Mouse (Mus musculus) spleen, embryonic (tissue): ENCODE measurements around the gene Nat9.

ENCODE experiments used
- CTCF ChIA-PET: fragments of 350-600 bp; sonication (Branson Sonifier 250); formaldehyde crosslinking; loops from one replicate; lab custom pipeline; 2022; lab: Charles Lee

Nat9 gene

GRCm38 (mm10) chr11:115217439-115218410 lies 30.1 kb upstream of the Nat9 start:
- CTCF ChIA-PET, result interaction anchor here (0.8 kb wide), 1 partner anchor 23 kb away, joined by 3 read pairs; no protein-coding TSS in a partner anchor

GRCm38 (mm10) chr11:115215123-115215522 lies 27.5 kb upstream of the Nat9 start:
- CTCF ChIA-PET, result no interaction called here

GRCm38 (mm10) chr11:115212116-115212515 lies 24.5 kb upstream of the Nat9 start:
- CTCF ChIA-PET, result interaction anchor here (0.6 kb wide), 1 partner anchor 15 kb away, joined by 6 read pairs; no protein-coding TSS in a partner anchor

GRCm38 (mm10) chr11:115209958-115210357 lies 22.3 kb upstream of the Nat9 start:
- CTCF ChIA-PET, result no interaction called here

GRCm38 (mm10) chr11:115208776-115209732 lies 21.4 kb upstream of the Nat9 start:
- CTCF ChIA-PET, result no interaction called here

GRCm38 (mm10) chr11:115208126-115208525 lies 20.5 kb upstream of the Nat9 start:
- CTCF ChIA-PET, result no interaction called here

GRCm38 (mm10) chr11:115202756-115203155 lies 15.1 kb upstream of the Nat9 start:
- CTCF ChIA-PET, result interaction anchor here (0.7 to 1.1 kb wide), 2 partner anchors 28 to 44 kb away, joined by 3 to 5 read pairs; no protein-coding TSS in a partner anchor

GRCm38 (mm10) chr11:115202316-115202715 lies 14.7 kb upstream of the Nat9 start:
- CTCF ChIA-PET, result interaction anchor here (0.7 to 1.1 kb wide), 3 partner anchors 28 to 44 kb away, joined by 3 to 5 read pairs (median 3); partner anchors contain the start of gene Slc9a3r1

- CTCF ChIA-PET, result no interaction called here
These were observed 12.9 kb upstream of the Nat9 start for GRCm38 (mm10) chr11:115200520-115200919.

- CTCF ChIA-PET, result no interaction called here
These were observed 11.3 kb upstream of the Nat9 start for GRCm38 (mm10) chr11:115198932-115199384.

GRCm38 (mm10) chr11:115197558-115197957 lies 9.9 kb upstream of the Nat9 start:
- CTCF ChIA-PET, result no interaction called here

GRCm38 (mm10) chr11:115195933-115196332 lies 8.3 kb upstream of the Nat9 start:
- CTCF ChIA-PET, result interaction anchor here (0.6 kb wide), 1 partner anchor 8 kb away, joined by 5 read pairs; no protein-coding TSS in a partner anchor

GRCm38 (mm10) chr11:115194693-115195092 lies 7.0 kb upstream of the Nat9 start:
- CTCF ChIA-PET, result interaction anchor here (0.6 to 0.7 kb wide), 2 partner anchors 27 to 159 kb away, joined by 4 to 10 read pairs; no protein-coding TSS in a partner anchor

- CTCF ChIA-PET, result no interaction called here
These were observed 4.5 kb upstream of the Nat9 start for GRCm38 (mm10) chr11:115192180-115192579.

GRCm38 (mm10) chr11:115189304-115189703 lies 1.6 kb upstream of the Nat9 start:
- CTCF ChIA-PET, result no interaction called here

GRCm38 (mm10) chr11:115188539-115189231 lies 1.0 kb upstream of the Nat9 start:
- CTCF ChIA-PET, result interaction anchor here (0.5 to 0.6 kb wide), 2 partner anchors 27 to 40 kb away, joined by 3 read pairs; no protein-coding TSS in a partner anchor

- CTCF ChIA-PET, result no interaction called here
These were observed 427 bp downstream of the Nat9 start, which contains the start of gene Tmem104 for GRCm38 (mm10) chr11:115187224-115187639. Gene Tmem104 (plus strand): TSS chr11:115187487.

- CTCF ChIA-PET, result interaction anchor here (2.0 kb wide), 1 partner anchor 24 kb away, joined by 6 read pairs; no protein-coding TSS in a partner anchor
These were observed 2.7 kb downstream of the Nat9 start for GRCm38 (mm10) chr11:115184973-115185372.

- CTCF ChIA-PET, result interaction anchor here (0.7 to 1.4 kb wide), 7 partner anchors 8 to 791 kb away, joined by 3 to 5 read pairs (median 4); no protein-coding TSS in a partner anchor
These were observed 5.6 kb downstream of the Nat9 start for GRCm38 (mm10) chr11:115181913-115182638.
